Mouse (Mus musculus): ENCODE data around the gene Olfr1404. TPM values are rescaled to one million over a fixed set of nuclear protein-coding genes. Genes with fewer than 3 reads are reported as not detected.

Gene Olfr1404
- polyA plus RNA-seq, 1 experiment from 2014 or later: not detected

Other genes with a start within 250 kb of the Olfr1404 start
- gene Olfr1408, start 75.0 kb upstream of the Olfr1404 start, polyA plus RNA-seq (2016; fragmentation: Nextera tagmentation; extraction: Ambion mirVana): not detected in 2 replicates
- gene Olfr1406, start 21.8 kb upstream of the Olfr1404 start, polyA plus RNA-seq (2016; fragmentation: Nextera tagmentation; extraction: Ambion mirVana): 0.05 TPM in 1 of 2 replicates, not detected in the other
- not detected in 2 replicates for gene Olfr218, start 14.6 kb upstream of the Olfr1404 start, polyA plus RNA-seq (2016; fragmentation: Nextera tagmentation; extraction: Ambion mirVana)
- not detected in 2 replicates for gene Fcer1a, start 14.8 kb downstream of the Olfr1404 start, polyA plus RNA-seq (2016; fragmentation: Nextera tagmentation; extraction: Ambion mirVana)
- gene Olfr418, start 53.6 kb downstream of the Olfr1404 start, polyA plus RNA-seq (2016; fragmentation: Nextera tagmentation; extraction: Ambion mirVana): not detected in 2 replicates
- gene Mptx2, start 65.4 kb downstream of the Olfr1404 start, polyA plus RNA-seq (2016; fragmentation: Nextera tagmentation; extraction: Ambion mirVana): not detected in 2 replicates
- 1.8 and 3.1 TPM in 2 replicates for gene Ackr1, start 121.4 kb downstream of the Olfr1404 start, polyA plus RNA-seq (2016; fragmentation: Nextera tagmentation; extraction: Ambion mirVana)
- gene Aim2, start 138.5 kb downstream of the Olfr1404 start, polyA plus RNA-seq (2016; fragmentation: Nextera tagmentation; extraction: Ambion mirVana): 2.4 and 4.0 TPM in 2 replicates
- 3.3 and 5.2 TPM in 2 replicates for gene Cadm3, start 155.3 kb downstream of the Olfr1404 start, polyA plus RNA-seq (2016; fragmentation: Nextera tagmentation; extraction: Ambion mirVana)

Data from embryonic facial prominence, embryonic 12.5 days (tissue).